In the genomic region with DNA sequence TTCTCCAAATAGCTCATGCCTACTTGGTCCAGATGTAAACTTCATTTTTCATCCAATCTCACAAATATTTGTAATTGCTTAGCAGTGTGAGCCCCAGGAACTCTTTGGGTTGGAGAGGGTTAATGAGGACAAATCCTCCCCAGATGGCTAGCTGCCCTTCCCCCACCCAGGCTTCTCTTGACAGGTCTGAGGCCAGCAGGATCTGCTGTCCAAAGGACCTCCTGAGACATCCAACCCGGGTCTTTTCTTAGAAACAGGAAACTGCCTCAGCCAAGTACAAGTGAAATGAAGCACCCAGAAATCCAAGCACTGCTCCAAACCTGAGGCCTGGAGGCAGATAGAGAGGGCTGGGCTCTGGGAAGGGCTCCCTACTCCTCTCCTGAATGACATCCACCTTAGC, we compare ENCODE assay signal across 11 mouse cellular contexts.
DNase-seq lines count a peak whose midpoint lies in the region; ATAC-seq and TF ChIP-seq lines count a peak whose summit lies in the region.
"Had no signal": no experiment of that assay in that cellular context is flagged by ENCODE, and none has a peak within 500 bp of the region (broad histone marks: within the 10 kb centered on the region; RNA-seq: fewer than 3 reads in every experiment).

No protein-coding gene starts in this region.

- no peak overlapping the region for H3K9ac ChIP-seq in hindbrain, embryonic 14.5 days
- no peak overlapping the region for H3K9ac ChIP-seq in kidney, embryonic 14.5 days (ENCODE audit: low read depth, low read length)
- H3K9ac ChIP-seq: liver, embryonic 15.5 days had no signal

- peaks cover 26% of the 10 kb centered on the region for H3K4me1 ChIP-seq in hindbrain, embryonic 10.5 days (replicated peaks)
- H3K4me1 ChIP-seq in hindbrain, embryonic 14.5 days (replicated peaks; ENCODE audit: control insufficient read depth, insufficient read depth, low read length), result no peaks in the 10 kb centered on the region
- H3K4me1 ChIP-seq in kidney, embryonic 14.5 days (ENCODE audit: control insufficient read depth, insufficient read depth, low read length), result peaks cover 21% of the 10 kb centered on the region
- H3K4me1 ChIP-seq: liver, embryonic 15.5 days had no signal

- 15% methylated on average over 1 of the region's 1 CpGs for WGBS in hindbrain, embryonic 10.5 days
- 26% methylated on average over 1 of the region's 1 CpGs for WGBS in hindbrain, embryonic 14.5 days
- WGBS in kidney, embryonic 14.5 days, result 0% methylated on average over 1 of the region's 1 CpGs

- H3K27ac ChIP-seq in hindbrain, embryonic 10.5 days, result no peak overlapping the region
- H3K27ac ChIP-seq in hindbrain, embryonic 14.5 days, result no peak overlapping the region
- peak overlapping the region; percentile 74 for H3K27ac ChIP-seq in gastrocnemius, adult 2 months
- no peak overlapping the region for H3K27ac ChIP-seq in kidney, embryonic 14.5 days (ENCODE audit: low read depth, low read length)
- H3K27ac ChIP-seq: liver, embryonic 15.5 days had no signal

- H3K4me3 ChIP-seq in hindbrain, embryonic 10.5 days, result no peak overlapping the region
- no peak overlapping the region for H3K4me3 ChIP-seq in hindbrain, embryonic 14.5 days (replicated peaks; ENCODE audit: low read length)
- peak overlapping the region; percentile 36 for H3K4me3 ChIP-seq in gastrocnemius, adult 2 months
- no peak overlapping the region for H3K4me3 ChIP-seq in kidney, embryonic 14.5 days (ENCODE audit: low read length)
- H3K4me3 ChIP-seq: liver, embryonic 15.5 days had no signal

- H3K36me3 ChIP-seq in hindbrain, embryonic 10.5 days, result no peaks in the 10 kb centered on the region
- no peaks in the 10 kb centered on the region for H3K36me3 ChIP-seq in hindbrain, embryonic 14.5 days (replicated peaks; ENCODE audit: control insufficient read depth, insufficient read depth)
- H3K36me3 ChIP-seq in kidney, embryonic 14.5 days (ENCODE audit: control insufficient read depth, insufficient read depth, low read length), result no peaks in the 10 kb centered on the region
- H3K36me3 ChIP-seq: liver, embryonic 15.5 days had no signal

- H3K9me3 ChIP-seq in hindbrain, embryonic 10.5 days, result no peaks in the 10 kb centered on the region
- H3K9me3 ChIP-seq in hindbrain, embryonic 14.5 days (ENCODE audit: control insufficient read depth, low read length), result no peaks in the 10 kb centered on the region
- no peaks in the 10 kb centered on the region for H3K9me3 ChIP-seq in kidney, embryonic 14.5 days (ENCODE audit: control insufficient read depth, low read length)
- H3K9me3 ChIP-seq: liver, embryonic 15.5 days had no signal

- no peak for TF ChIP-seq CTCF in gastrocnemius, adult 2 months (IDR thresholded peaks at IDR 0.05)

- H3K27me3 ChIP-seq in hindbrain, embryonic 10.5 days (ENCODE audit: insufficient read depth, poor library complexity, severe bottlenecking), result no peaks in the 10 kb centered on the region
- H3K27me3 ChIP-seq in hindbrain, embryonic 14.5 days (ENCODE audit: control insufficient read depth, insufficient read depth, low read length), result no peaks in the 10 kb centered on the region
- no peaks in the 10 kb centered on the region for H3K27me3 ChIP-seq in kidney, embryonic 14.5 days (ENCODE audit: control insufficient read depth, insufficient read depth, low read length)
- H3K27me3 ChIP-seq: liver, embryonic 15.5 days had no signal

- peak; percentile 30 for DNase-seq in hindbrain, embryonic 10.5 days (ENCODE audit: low spot score)
- DNase-seq in hindbrain, embryonic 14.5 days (ENCODE audit: low spot score), result no peak
- peak; percentile 91 for DNase-seq in gastrocnemius, adult 2 months
- DNase-seq in lung, postnatal 4 days, result peak; percentile 17 to 51
- no peak for DNase-seq in spleen, adult 12 weeks (ENCODE audit: low spot score)
- no peak for DNase-seq in cerebellum, adult 18-20 months
- DNase-seq in cerebellum, postnatal 4 days (ENCODE audit: low spot score in 2 of 2), result no peak
- DNase-seq: thymus, adult 2 months had no signal

- no peak for ATAC-seq in hindbrain, embryonic 14.5 days (ENCODE audit: low FRiP score)
- ATAC-seq in kidney, embryonic 14.5 days (ENCODE audit: low FRiP score, low TSS enrichment), result 0 out of 2 replicates have a peak, but pooled peaks have one; percentile 53
- ATAC-seq: CD4-positive, CD25-positive, alpha-beta regulatory T cell, adult 4 months had no signal

- H3K4me2 ChIP-seq in hindbrain, embryonic 14.5 days (replicated peaks), result no peak overlapping the region
- no peak overlapping the region for H3K4me2 ChIP-seq in kidney, embryonic 14.5 days (replicated peaks; ENCODE audit: low read depth, low read length)
- H3K4me2 ChIP-seq: liver, embryonic 15.5 days had no signal

- intact Hi-C loops in gastrocnemius, adult 2 months (cut with DNase I), result loop anchor here (1.0 kb wide), 2 partner anchors 55 to 91 kb away; no protein-coding TSS in a partner anchor

Comparison
In these comparisons a context has a peak if more than half of its experiments do, and no peak if none do; other contexts are left out.
1. DNase-seq: peak in hindbrain, embryonic 10.5 days (single experiment), gastrocnemius, adult 2 months (single experiment) and lung, postnatal 4 days (2 of 2); none in hindbrain, embryonic 14.5 days (single experiment), spleen, adult 12 weeks (single experiment), cerebellum, adult 18-20 months (0 of 2) and cerebellum, postnatal 4 days (0 of 2).